Mouse (Mus musculus) heart, postnatal 10 days (tissue): ENCODE results near the gene Ddx28. TPM values are rescaled to one million over a fixed set of nuclear protein-coding genes. Genes with fewer than 3 reads are reported as not detected.
A peak's percentile ranks its signal among the peaks of the same experiment; 100 is the strongest.

Source experiments
- DNase-seq, 2 experiments: peaks; one replicate each; pipeline ENCODE4 v3.0.0; 2021
- intact Hi-C: fragments of 180-260 bp; cut with DNase I; formaldehyde crosslinking; loops from one replicate; pipeline ENCODE4 v1.15.1; 2025
- total RNA-seq, 2 experiments: library from RNA; stranded (reverse); gene quantifications; 2 replicates each; pipeline ENCODE4 v1.2.3; 2021

The Ddx28 gene
- 10 to 100 TPM in 1 of 2 experiments, 1 to 10 TPM in 1; 9.5 to 10.5 TPM for total RNA-seq

- intact Hi-C loops: loop anchor here (2.0 kb wide), 1 partner anchor 111 kb away; the partner anchor contains the start of gene Pskh1
- no peak for DNase-seq
These were observed at the start of gene Ddx28 for GRCm38 (mm10) chr8:106011643-106011986. Gene Ddx28 (minus strand): TSS chr8:106011882.

- no peak for DNase-seq
- intact Hi-C loops: no loop called here
These were observed 48.8 kb upstream of the Ddx28 start for GRCm38 (mm10) chr8:106060521-106060920.

- peak in 1 of 2 experiments; percentile 79 for DNase-seq
These were observed 48.1 kb upstream of the Ddx28 start for GRCm38 (mm10) chr8:106059613-106060371.

GRCm38 (mm10) chr8:106058731-106059612 is 47.3 kb upstream of the Ddx28 start, which contains the start of gene Nfatc3:
Gene Nfatc3 (plus strand): TSS chr8:106058840.
- intact Hi-C loops: no loop called here

More at GRCm38 (mm10) chr8:106059613-106060371, 48.1 kb upstream of the Ddx28 start:
- intact Hi-C loops: no loop called here

GRCm38 (mm10) chr8:106056455-106056982 is 44.8 kb upstream of the Ddx28 start:
- no peak for DNase-seq
- intact Hi-C loops: no loop called here

More at GRCm38 (mm10) chr8:106058731-106059612, 47.3 kb upstream of the Ddx28 start, which contains the start of gene Nfatc3:
- peak; percentile 96 to 97 for DNase-seq

- intact Hi-C loops: no loop called here
- no peak for DNase-seq
These were observed 43.4 kb upstream of the Ddx28 start for GRCm38 (mm10) chr8:106055038-106055437.

- intact Hi-C loops: no loop called here
- peak in 1 of 2 experiments; percentile 45 for DNase-seq
These were observed 42.6 kb upstream of the Ddx28 start for GRCm38 (mm10) chr8:106054190-106054811.

GRCm38 (mm10) chr8:106052510-106053089 is 40.9 kb upstream of the Ddx28 start:
- intact Hi-C loops: no loop called here
- DNase-seq: no peak

- no peak for DNase-seq
- intact Hi-C loops: no loop called here
These were observed 39.4 kb upstream of the Ddx28 start for GRCm38 (mm10) chr8:106051068-106051467.

GRCm38 (mm10) chr8:106049840-106050239 is 38.2 kb upstream of the Ddx28 start:
- intact Hi-C loops: no loop called here
- DNase-seq: no peak

GRCm38 (mm10) chr8:106047854-106048630 is 36.4 kb upstream of the Ddx28 start:
- DNase-seq: no peak
- intact Hi-C loops: no loop called here

- intact Hi-C loops: no loop called here
- peak; percentile 35 to 55 for DNase-seq
These were observed 35.3 kb upstream of the Ddx28 start for GRCm38 (mm10) chr8:106046872-106047559.

GRCm38 (mm10) chr8:106044151-106044550 is 32.5 kb upstream of the Ddx28 start:
- DNase-seq: peak; percentile 66 to 77
- intact Hi-C loops: no loop called here

GRCm38 (mm10) chr8:106043055-106043454 is 31.4 kb upstream of the Ddx28 start:
- no peak for DNase-seq
- intact Hi-C loops: no loop called here

GRCm38 (mm10) chr8:106040218-106040617 is 28.5 kb upstream of the Ddx28 start:
- intact Hi-C loops: no loop called here
- no peak for DNase-seq

- no peak for DNase-seq
These were observed 27.9 kb upstream of the Ddx28 start for GRCm38 (mm10) chr8:106039605-106040004.

GRCm38 (mm10) chr8:106038721-106039120 is 27.0 kb upstream of the Ddx28 start:
- intact Hi-C loops: no loop called here
- no peak for DNase-seq

More at GRCm38 (mm10) chr8:106039605-106040004, 27.9 kb upstream of the Ddx28 start:
- intact Hi-C loops: no loop called here

GRCm38 (mm10) chr8:106022483-106022882 is 10.8 kb upstream of the Ddx28 start:
- intact Hi-C loops: loop anchor here (1.0 kb wide), 3 partner anchors 31 to 306 kb away; partner anchors contain the start of gene Dus2
- peak; percentile 81 to 89 for DNase-seq

GRCm38 (mm10) chr8:106018039-106018438 is 6.4 kb upstream of the Ddx28 start:
- intact Hi-C loops: no loop called here
- no peak for DNase-seq
